Mouse (Mus musculus) myocyte (in vitro differentiated cells): ENCODE data around the gene Fam129a.

Source experiments
- CEBPB ChIP-seq: IDR thresholded peaks from 2 replicates; pipeline ENCODE4 v1.6.1; 2011; ENCODE audit warnings: mild to moderate bottlenecking, moderate library complexity; ENCODE audit not compliant: poor library complexity, insufficient read depth, severe bottlenecking
- E2F4 ChIP-seq: IDR thresholded peaks from one replicate; pipeline ENCODE4 v1.6.1; 2011; ENCODE audit warnings: mild to moderate bottlenecking, control low read depth, moderate library complexity; ENCODE audit not compliant: insufficient read depth
- MAX ChIP-seq: IDR thresholded peaks from one replicate; pipeline ENCODE4 v1.6.1; 2011; ENCODE audit warnings: low read depth, mild to moderate bottlenecking, control low read depth
- MYOG ChIP-seq, 3 experiments: IDR thresholded peaks; one replicate each; pipeline ENCODE4 v1.6.1; 2011; ENCODE audit warnings: control low read depth in 2 of 3, low read depth in 2 of 3, mild to moderate bottlenecking in 2 of 3; ENCODE audit not compliant: insufficient read length in 2 of 3, control insufficient read depth in 1 of 3, insufficient read depth in 1 of 3
- POLR2A ChIP-seq: IDR thresholded peaks from one replicate; pipeline ENCODE4 v1.6.1; 2011; ENCODE audit warnings: low read depth, mild to moderate bottlenecking, control low read depth, moderate library complexity; ENCODE audit not compliant: insufficient read length
- POLR2AphosphoS2 ChIP-seq: IDR thresholded peaks from one replicate; pipeline ENCODE4 v1.6.1; 2011; ENCODE audit warnings: low read depth, control low read depth; ENCODE audit not compliant: insufficient read length
- REST ChIP-seq: IDR thresholded peaks from one replicate; pipeline ENCODE4 v1.6.1; 2011; ENCODE audit warnings: mild to moderate bottlenecking, control low read depth, moderate library complexity; ENCODE audit not compliant: insufficient read depth, insufficient read length
- SRF ChIP-seq: IDR thresholded peaks from one replicate; pipeline ENCODE4 v1.6.1; 2011; ENCODE audit warnings: low read depth; ENCODE audit not compliant: control insufficient read depth, insufficient read length
- TCF12 ChIP-seq: IDR thresholded peaks from one replicate; pipeline ENCODE4 v1.6.1; 2011; ENCODE audit warnings: mild to moderate bottlenecking, control low read depth; ENCODE audit not compliant: poor library complexity, insufficient read depth, severe bottlenecking
- TCF3 ChIP-seq: IDR thresholded peaks from one replicate; pipeline ENCODE4 v1.6.1; 2011; ENCODE audit warnings: low read depth, control low read depth; ENCODE audit not compliant: insufficient read length
- USF1 ChIP-seq: IDR thresholded peaks from one replicate; pipeline ENCODE4 v1.6.1; 2011; ENCODE audit warnings: low read depth, mild to moderate bottlenecking, control low read depth, moderate library complexity

GRCm38 (mm10) chr1:151720566-151720965, 149.6 kb downstream of the Fam129a start:
- TF ChIP-seq POLR2AphosphoS2 (no peak), POLR2A (no peak), E2F4 (no peak), MYOG (IDR thresholded peaks at IDR 0.05; ENCODE audit: control insufficient read depth in 1 of 3, insufficient read depth in 1 of 3, insufficient read length in 2 of 3, low read depth in 2 of 3) (no peak), TCF12 (no peak), USF1 (no peak), MAX (no peak), REST (no peak), SRF (no peak), TCF3 (no peak), CEBPB (no peak)
